Mouse (Mus musculus) layer of hippocampus, adult 9-10 months (tissue): ENCODE data around the gene Lbx2.

Experiments
- DNase-seq: peaks from one replicate; pipeline ENCODE4 v3.0.0; 2022; ENCODE audit warnings: low spot score

Gene Lbx2

GRCm38 (mm10) chr6:83070311-83071219 lies 15.6 kb upstream of the Lbx2 start:
- DNase-seq = no peak

GRCm38 (mm10) chr6:83071220-83071619 lies 14.9 kb upstream of the Lbx2 start:
- DNase-seq = no peak

GRCm38 (mm10) chr6:83074979-83075378 lies 11.2 kb upstream of the Lbx2 start:
- no peak for DNase-seq

GRCm38 (mm10) chr6:83077630-83078323 lies 8.4 kb upstream of the Lbx2 start, which contains the start of gene Pcgf1:
Gene Pcgf1, plus strand, starts transcription at chr6:83077869.
- peak; percentile 35 for DNase-seq

- DNase-seq = peak; percentile 99
These were observed 7.8 kb upstream of the Lbx2 start for GRCm38 (mm10) chr6:83078324-83078858.

- DNase-seq = no peak
These were observed 6.0 kb upstream of the Lbx2 start for GRCm38 (mm10) chr6:83080210-83080609.

- DNase-seq = no peak
These were observed 2.7 kb upstream of the Lbx2 start for GRCm38 (mm10) chr6:83083497-83083896.

GRCm38 (mm10) chr6:83084477-83084876 lies 1.7 kb upstream of the Lbx2 start:
- no peak for DNase-seq

- DNase-seq = no peak
These were observed 1.2 kb downstream of the Lbx2 start for GRCm38 (mm10) chr6:83087205-83087925.

GRCm38 (mm10) chr6:83087926-83088260 lies 1.7 kb downstream of the Lbx2 start:
- no peak for DNase-seq

- no peak for DNase-seq
These were observed 6.4 kb downstream of the Lbx2 start for GRCm38 (mm10) chr6:83092416-83093127.

GRCm38 (mm10) chr6:83095968-83096367 lies 9.8 kb downstream of the Lbx2 start:
- DNase-seq = no peak

GRCm38 (mm10) chr6:83098411-83098810 lies 12.2 kb downstream of the Lbx2 start:
- DNase-seq = no peak

GRCm38 (mm10) chr6:83101316-83101687 lies 15.1 kb downstream of the Lbx2 start, which contains the start of the genes Ccdc142 and Gm42688:
Gene Ccdc142, plus strand, starts transcription at chr6:83101601.
Gene Gm42688, plus strand, starts transcription at chr6:83101617.
- DNase-seq = peak; percentile 82

- DNase-seq = no peak
These were observed 15.8 kb downstream of the Lbx2 start for GRCm38 (mm10) chr6:83101688-83102556.

GRCm38 (mm10) chr6:83103130-83103650 lies 17.0 kb downstream of the Lbx2 start:
- no peak for DNase-seq

- DNase-seq = no peak
These were observed 18.0 kb downstream of the Lbx2 start for GRCm38 (mm10) chr6:83104158-83104557.

- DNase-seq = no peak
These were observed 21.6 kb downstream of the Lbx2 start for GRCm38 (mm10) chr6:83107566-83108400.
